Mouse (Mus musculus) megakaryocyte-erythroid progenitor cell, adult 5-6 weeks (primary cell): ENCODE measurements around the gene Cfap69. TPM values are rescaled to one million over a fixed set of nuclear protein-coding genes. Genes with fewer than 3 reads are reported as not detected.

Experiments
- ATAC-seq: replicated peaks from 2 replicates; pipeline ENCODE4 v1.8.0; 2016; ENCODE audit warnings: mild to moderate bottlenecking, inconsistent platforms; ENCODE audit not compliant: severe bottlenecking, poor library complexity, low FRiP score, low TSS enrichment
- total RNA-seq, 2 experiments: library from RNA; stranded (forward) in 1 of 2; stranded (reverse) in 1 of 2; fragments of 200-1000, 215-1000 nt in 1 of 2; fragments of >200 nt in 1 of 2; fragmentation: Nextera tagmentation in 1 of 2; gene quantifications; 2 replicates each; pipeline ENCODE4 v1.2.3; 2014 to 2017

Gene Cfap69
- total RNA-seq, 2 experiments from 2014 or later = not detected

GRCm38 (mm10) chr5:5664371-5664926 lies 410 bp upstream of the Cfap69 start:
- no peak for ATAC-seq

- ATAC-seq = no peak
These were observed 982 bp downstream of the Cfap69 start for GRCm38 (mm10) chr5:5663057-5663456.

DNA sequence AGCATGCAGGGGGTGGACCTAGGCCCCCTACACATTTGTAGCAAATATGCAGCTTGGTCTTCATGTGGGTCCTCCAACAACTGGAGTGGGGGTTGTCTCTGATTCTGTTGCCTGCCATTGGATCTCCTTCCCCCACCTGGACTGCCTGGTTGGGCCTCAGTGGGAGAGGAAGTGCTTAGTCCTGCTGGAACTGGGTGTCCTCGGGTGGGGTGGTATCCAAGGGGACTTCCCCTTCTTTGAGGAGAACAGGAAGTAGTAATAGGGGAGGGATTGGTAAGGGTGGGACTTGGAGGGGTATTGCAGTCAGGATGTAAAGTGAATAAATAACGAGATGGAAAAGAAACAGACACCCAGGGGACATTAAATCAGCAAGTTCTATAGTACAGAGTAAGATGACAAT lies 5.4 kb downstream of the Cfap69 start:
- ATAC-seq = no peak

GRCm38 (mm10) chr5:5657932-5658331 lies 6.1 kb downstream of the Cfap69 start:
- ATAC-seq = no peak

DNA sequence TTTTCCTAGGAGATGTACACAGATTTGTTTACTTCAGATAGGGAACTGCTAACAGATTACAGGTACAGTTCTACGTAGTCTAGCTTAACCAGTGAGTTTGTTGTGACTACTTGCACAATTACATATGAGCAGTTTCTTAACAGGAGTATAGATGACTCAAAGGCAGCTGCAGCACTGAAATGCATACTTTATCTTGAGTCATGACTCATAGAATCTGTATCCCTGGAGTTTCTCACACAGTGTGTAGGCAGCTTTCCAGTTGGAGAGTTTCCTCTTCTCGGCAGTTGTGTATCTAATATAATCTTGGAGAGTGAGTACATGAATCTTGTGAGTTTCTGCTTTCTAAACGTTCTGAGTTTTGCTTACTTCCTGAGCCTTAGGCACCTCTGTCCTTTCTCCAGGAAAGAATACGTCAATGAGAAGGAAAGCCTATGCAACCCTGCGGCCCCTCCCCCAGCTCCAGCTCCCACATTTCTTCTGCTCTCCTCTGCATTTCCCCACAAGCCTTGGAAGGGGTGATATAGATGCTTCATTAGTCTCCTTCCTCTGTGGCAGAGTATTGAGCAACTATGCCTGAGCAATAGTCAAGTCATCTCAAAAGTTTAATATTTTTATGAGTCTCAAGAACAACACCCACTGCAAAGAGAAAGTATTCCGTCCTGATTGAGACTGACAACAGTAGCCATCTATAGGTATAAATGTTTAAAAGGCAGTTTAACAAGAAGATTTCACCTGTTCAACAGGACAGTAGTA lies 15.0 kb downstream of the Cfap69 start:
- ATAC-seq = no peak

DNA sequence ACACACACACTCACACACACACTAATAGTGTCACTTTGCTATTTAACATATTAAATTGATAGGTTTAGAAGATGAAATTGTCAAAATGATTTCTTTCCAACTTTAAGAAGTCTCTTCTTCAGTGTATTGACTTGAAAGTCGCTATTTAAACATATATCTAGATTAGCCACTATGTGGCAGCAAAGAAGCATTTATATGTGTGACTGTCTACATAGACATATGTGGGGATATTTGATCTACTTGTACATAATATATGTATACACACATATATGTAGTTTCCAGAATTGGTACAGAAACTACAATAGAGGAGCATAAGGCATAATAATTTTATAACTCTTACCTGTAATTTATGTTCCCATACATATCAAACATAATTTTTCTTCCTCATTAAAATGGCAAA lies 17.9 kb downstream of the Cfap69 start:
- ATAC-seq = no peak

DNA sequence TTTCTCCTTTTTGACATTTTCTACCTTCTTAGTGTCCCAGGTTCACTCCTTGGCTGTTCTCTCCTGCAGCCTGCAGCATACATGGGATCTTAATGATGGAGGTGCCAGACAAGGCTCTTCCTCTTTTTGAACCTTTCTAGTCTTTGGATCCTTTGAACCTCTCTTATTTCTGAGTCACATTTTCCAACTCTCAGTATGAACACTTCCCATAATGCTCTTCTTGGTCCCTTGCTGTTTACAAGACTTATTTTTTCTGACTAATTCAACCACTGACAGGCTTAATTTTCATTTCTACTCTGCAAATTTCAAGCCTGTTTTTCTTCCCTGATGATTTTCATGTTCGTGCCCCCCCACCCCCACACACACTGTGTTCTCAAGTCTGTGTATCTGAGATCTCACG lies 25.5 kb downstream of the Cfap69 start:
- no peak for ATAC-seq

DNA sequence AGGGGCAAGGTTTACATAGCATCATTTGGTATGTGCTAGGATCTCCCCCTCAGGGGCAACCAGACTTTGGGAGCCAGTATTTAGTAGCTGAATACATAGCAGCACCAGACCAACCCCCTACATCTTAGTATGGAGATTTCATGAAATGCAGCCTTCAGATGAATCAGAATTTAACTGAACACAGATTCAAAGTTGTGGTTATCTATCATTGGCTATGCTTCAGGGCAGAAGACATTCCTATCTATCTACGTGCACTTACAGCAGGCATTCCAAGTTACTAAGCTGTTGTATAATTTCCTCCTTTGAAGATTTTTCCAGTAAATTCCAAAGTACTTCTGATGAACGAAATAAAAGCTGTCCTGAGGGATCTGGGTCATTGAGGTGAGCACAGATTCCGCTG lies 38.5 kb downstream of the Cfap69 start:
- ATAC-seq = no peak

DNA sequence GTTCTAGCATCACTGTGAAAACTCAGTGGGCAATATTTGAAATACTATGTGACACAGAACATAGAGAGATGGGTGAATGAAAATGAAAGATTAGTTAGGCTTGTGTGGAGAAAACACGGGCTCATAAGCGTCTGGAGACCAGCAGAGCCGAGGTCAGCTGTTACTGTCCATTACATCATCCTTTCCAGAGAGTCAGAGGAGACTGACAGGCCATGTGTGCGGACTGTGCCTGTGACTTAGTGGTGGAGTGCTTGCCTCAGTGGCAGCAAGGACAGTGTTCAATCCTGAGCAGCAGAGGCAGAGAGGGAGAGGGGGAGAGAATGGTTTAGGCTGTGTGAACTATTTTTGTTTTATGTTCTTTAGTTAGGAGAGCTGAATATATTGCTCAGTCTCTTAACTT lies 45.7 kb downstream of the Cfap69 start:
- ATAC-seq = no peak

GRCm38 (mm10) chr5:5610540-5610939 lies 53.5 kb downstream of the Cfap69 start:
- ATAC-seq = no peak

GRCm38 (mm10) chr5:5587686-5588085 lies 76.4 kb downstream of the Cfap69 start:
- no peak for ATAC-seq

DNA sequence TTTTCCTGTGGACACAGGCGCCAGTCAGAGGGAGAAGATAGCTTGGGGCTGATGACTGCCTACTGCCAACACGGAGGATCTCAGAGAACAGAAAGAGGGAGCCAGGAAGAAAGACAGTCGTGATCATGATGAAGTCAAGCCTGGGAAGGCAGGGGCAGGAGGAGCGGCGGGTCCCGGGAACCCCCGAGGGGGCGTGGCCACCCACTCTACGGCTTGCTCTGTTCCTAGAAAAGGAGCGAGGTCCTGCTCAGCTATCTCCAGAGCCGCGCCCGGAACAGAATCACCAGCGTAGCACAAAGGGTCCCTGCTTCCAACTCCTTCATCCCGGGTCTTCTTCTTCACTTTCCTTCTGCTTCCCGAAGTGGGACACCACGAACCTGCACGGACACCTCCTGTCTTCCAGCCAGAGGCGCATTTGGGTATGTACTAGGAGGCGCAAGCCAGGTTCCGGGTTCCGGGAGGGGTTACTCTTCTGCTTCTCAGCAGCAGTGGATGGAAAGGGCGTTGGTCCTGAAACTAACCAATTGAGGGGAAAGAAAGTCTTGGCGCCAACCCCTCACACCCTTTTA lies 90.2 kb downstream of the Cfap69 start, which contains the start of gene Gm8773:
Gm8773 (plus strand) TSS at position 51 of the 569 bp plus-strand sequence.
- ATAC-seq = peak; percentile 83; the same call in 1 of the 2 replicates

DNA sequence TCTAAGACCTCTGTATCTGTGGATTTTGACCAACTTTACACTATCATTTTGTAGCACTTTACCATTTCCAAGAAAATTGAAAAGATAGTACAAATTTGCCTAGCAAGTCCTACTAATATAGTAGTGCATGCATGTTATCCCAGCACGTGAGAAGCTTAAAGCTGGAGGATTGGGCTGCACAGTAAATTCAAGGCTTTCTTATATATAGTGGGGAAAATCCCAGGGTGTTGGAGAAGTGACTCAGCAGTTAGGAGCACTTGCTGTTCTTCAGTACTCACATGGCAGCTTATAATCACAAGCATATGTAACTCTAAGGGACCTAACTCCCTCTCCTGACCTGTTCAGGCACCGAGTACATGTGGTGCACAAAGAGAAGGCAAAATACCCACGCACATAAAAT lies 101.6 kb downstream of the Cfap69 start:
- no peak for ATAC-seq

- peak; percentile 43 for ATAC-seq
These were observed 102.9 kb downstream of the Cfap69 start for GRCm38 (mm10) chr5:5561041-5561706.

GRCm38 (mm10) chr5:5559798-5560197 lies 104.2 kb downstream of the Cfap69 start:
- no peak for ATAC-seq

- ATAC-seq = peak; percentile 99
These were observed 104.8 kb downstream of the Cfap69 start, which contains the start of gene Gtpbp10 for GRCm38 (mm10) chr5:5559079-5559740. Gene Gtpbp10, minus strand, starts transcription at chr5:5559538.

DNA sequence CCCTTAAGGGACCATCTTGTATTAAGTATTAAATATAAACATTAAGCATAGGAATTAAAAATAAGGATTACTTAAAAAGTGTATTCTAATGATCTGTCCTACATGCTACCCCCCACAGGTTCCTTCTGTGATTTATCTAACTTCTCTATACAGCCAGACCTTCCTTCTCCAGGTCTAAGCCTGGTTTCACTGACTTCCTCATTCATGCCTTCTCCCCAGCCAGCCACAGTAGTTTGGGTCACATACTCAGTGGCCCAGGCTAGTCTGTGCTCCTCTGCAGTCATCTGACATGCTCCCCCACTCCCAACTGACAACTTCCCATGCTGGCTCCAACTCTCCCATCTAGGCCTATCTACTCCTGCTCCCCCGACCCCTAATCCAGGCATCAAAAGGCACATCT lies 112.9 kb downstream of the Cfap69 start:
- ATAC-seq = 0 out of 2 replicates have a peak, but pooled peaks have one; percentile 30

DNA sequence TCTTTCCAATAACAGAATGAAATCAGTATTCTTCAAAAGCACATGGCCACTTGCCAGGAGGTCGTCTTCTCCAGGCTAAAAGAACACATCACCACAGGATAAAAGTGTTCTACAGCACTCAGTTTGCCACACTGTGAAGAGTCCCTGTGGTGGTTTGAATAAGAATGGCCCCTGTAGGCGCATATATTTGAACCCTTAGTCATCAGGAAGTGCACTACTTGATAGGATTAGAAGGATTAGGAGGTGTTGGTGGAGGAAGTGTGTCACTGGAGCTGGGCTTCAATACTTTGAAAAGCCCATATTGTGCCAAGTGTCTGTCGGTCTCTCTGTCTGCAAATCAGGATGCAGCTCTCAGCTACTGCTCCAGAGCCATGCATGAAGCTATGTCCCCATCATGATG lies 123.7 kb downstream of the Cfap69 start:
- peak; percentile 39; the same call in 1 of the 2 replicates for ATAC-seq

- ATAC-seq = peak; percentile 98
These were observed 124.3 kb downstream of the Cfap69 start for GRCm38 (mm10) chr5:5539771-5540170.

GRCm38 (mm10) chr5:5536131-5536530 lies 127.9 kb downstream of the Cfap69 start:
- no peak for ATAC-seq
